Mouse (Mus musculus) ES-E14 (cell line): ENCODE measurements around the gene E2f7. TPM values are rescaled to one million over a fixed set of nuclear protein-coding genes. Genes with fewer than 3 reads are reported as not detected.

Experiments used
- DNase-seq: peaks from one replicate; pipeline ENCODE4 v3.0.0-alpha.2; 2013; ENCODE audit warnings: low read depth, low spot score
- H3K27ac ChIP-seq: 2 replicates; pipeline ENCODE4 v1.5.1; 2012; ENCODE audit warnings: low read depth, mild to moderate bottlenecking, low read length, moderate library complexity, mixed read lengths; ENCODE audit not compliant: poor library complexity, insufficient read depth, severe bottlenecking
- H3K36me3 ChIP-seq: 2 replicates; pipeline ENCODE4 v1.6.1; 2012; ENCODE audit warnings: mild to moderate bottlenecking, low read length, moderate library complexity, mixed read lengths; ENCODE audit not compliant: control insufficient read depth, poor library complexity, insufficient read depth, severe bottlenecking
- H3K4me1 ChIP-seq, 2 experiments: fragments of 150-350 bp in 1 of 2; sonication (generic) in 1 of 2; 2 replicates each; pipeline ENCODE4 v1.6.1; 2012; ENCODE audit warnings: low read length in 2 of 2, mild to moderate bottlenecking in 1 of 2, mixed read lengths in 1 of 2; ENCODE audit not compliant: control insufficient read depth in 2 of 2, insufficient read depth in 2 of 2, poor library complexity in 1 of 2
- H3K4me3 ChIP-seq, 2 experiments: fragments of 150-350 bp in 1 of 2; sonication (generic) in 1 of 2; 2 replicates each; pipeline ENCODE4 v1.5.1; 2012; ENCODE audit warnings: low read length in 2 of 2, low read depth in 1 of 2, mild to moderate bottlenecking in 1 of 2, mixed read lengths in 1 of 2; ENCODE audit not compliant: insufficient read depth in 1 of 2, poor library complexity in 1 of 2, severe bottlenecking in 1 of 2
- H3K9ac ChIP-seq: 2 replicates; pipeline ENCODE4 v1.6.1; 2012; ENCODE audit warnings: low read depth, mild to moderate bottlenecking, low read length, mixed read lengths; ENCODE audit not compliant: poor library complexity, insufficient read depth, severe bottlenecking
- H3K9me3 ChIP-seq: fragments of 150-350 bp; sonication (generic); 2 replicates; pipeline ENCODE4 v1.6.1; 2012; ENCODE audit warnings: low read depth, mild to moderate bottlenecking, low read length; ENCODE audit not compliant: control insufficient read depth, insufficient read depth
- CHD2 ChIP-seq: IDR thresholded peaks from 2 replicates; pipeline ENCODE4 v1.6.1; 2014; ENCODE audit warnings: mild to moderate bottlenecking, low read depth, low read length, inconsistent platforms
- HCFC1 ChIP-seq: IDR thresholded peaks from 2 replicates; pipeline ENCODE4 v1.6.1; 2012; ENCODE audit warnings: low read length, inconsistent platforms, borderline replicate concordance; ENCODE audit not compliant: insufficient read depth
- MAFK ChIP-seq: IDR thresholded peaks from 2 replicates; pipeline ENCODE4 v1.6.1; 2014; ENCODE audit warnings: mild to moderate bottlenecking, low read depth, low read length, inconsistent platforms; ENCODE audit not compliant: insufficient read depth
- ZC3H11A ChIP-seq: IDR thresholded peaks from 2 replicates; pipeline ENCODE4 v1.6.1; 2012; ENCODE audit warnings: low read depth, mild to moderate bottlenecking, inconsistent platforms, low read length, borderline replicate concordance
- ZNF384 ChIP-seq: IDR thresholded peaks from 2 replicates; pipeline ENCODE4 v1.6.1; 2012; ENCODE audit warnings: low read depth, low read length, inconsistent platforms
- in situ Hi-C, 2 experiments: fragments of 600-800 bp; cut with MboI; formaldehyde crosslinking; loops; one replicate each; pipeline ENCODE4 v1.15.1; 2025; ENCODE audit warnings: low sequenced_read_pairs in 2 of 2, inconsistent platforms in 1 of 2; ENCODE audit not compliant: unreplicated experiment in 2 of 2
- total RNA-seq: library from RNA; depleted of rRNA; stranded (reverse); fragments of 300-350 nt; gene quantifications from 2 replicates; pipeline ENCODE4 v1.2.3, GENCODE M21; 2012

E2f7 gene
- total RNA-seq, 1 experiment: 15.6 TPM

- DNase-seq: peak; percentile 40
- H3K4me3 ChIP-seq: no peak overlapping the region
- TF ChIP-seq MAFK (no peak), ZC3H11A (0 out of 2 replicates have a peak, but pooled peaks have one; percentile 44)
- H3K27ac ChIP-seq: no peak overlapping the region
- H3K9ac ChIP-seq: peak overlapping the region; percentile 31; the same call in 1 of the 2 replicates
- peaks cover 48% of the 10 kb centered on the region for H3K36me3 ChIP-seq
- H3K9me3 ChIP-seq: no peaks in the 10 kb centered on the region
- in situ Hi-C loops: loop anchor here in 1 of 2 experiments (25.0 kb wide), 1 partner anchor 180 kb away; no protein-coding TSS in a partner anchor
- peaks cover 0 to 3% of the 10 kb centered on the region in 2 experiments; a peak in 1 of 4 replicates for H3K4me1 ChIP-seq
Observed at GRCm38 (mm10) chr10:110782655-110783054, 37.4 kb downstream of the E2f7 start.

DNA sequence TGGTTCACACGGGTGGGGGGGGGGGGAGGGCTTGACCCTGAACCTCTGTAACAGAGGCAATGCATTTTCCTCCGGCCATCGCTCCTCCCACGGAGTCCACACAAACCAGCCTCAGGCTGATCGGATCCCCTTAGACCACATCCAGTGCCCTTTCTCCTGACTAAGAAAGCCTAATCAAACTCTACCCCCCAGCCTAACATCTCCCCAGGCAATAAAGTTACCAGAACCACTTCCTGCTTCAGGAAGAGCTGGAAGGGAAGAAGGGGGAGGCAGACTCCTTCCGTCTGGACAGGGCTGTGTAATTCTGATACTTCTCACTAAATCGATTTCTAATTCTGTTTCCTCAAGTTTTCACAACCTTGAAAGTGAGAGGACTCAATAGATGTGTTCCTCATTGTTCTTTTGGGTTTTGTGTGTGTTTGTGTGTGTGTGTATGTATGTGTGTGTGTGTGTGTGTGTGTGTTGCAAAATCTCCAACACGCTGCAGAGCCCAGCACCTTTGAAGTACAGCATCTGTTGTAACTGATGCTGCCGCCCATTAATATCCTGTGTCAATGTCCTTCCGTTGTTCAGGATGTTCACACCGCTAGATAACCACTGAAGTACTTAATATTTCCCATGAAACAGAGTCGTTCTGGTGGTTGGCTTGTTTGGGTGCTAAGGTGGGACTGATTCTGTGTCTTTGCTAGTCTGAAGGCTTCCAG, 43.0 kb downstream of the E2f7 start:
- H3K4me3 ChIP-seq: no peak overlapping the region
- no peak for DNase-seq
- H3K9me3 ChIP-seq: no peaks in the 10 kb centered on the region
- TF ChIP-seq ZC3H11A (no peak), MAFK (no peak), CHD2 (no peak), HCFC1 (no peak), ZNF384 (no peak)
- peaks cover 17% of the 10 kb centered on the region for H3K36me3 ChIP-seq
- no peaks in the 10 kb centered on the region; a peak in 1 of 4 replicates for H3K4me1 ChIP-seq
- in situ Hi-C loops: loop anchor here in 1 of 2 experiments (25.0 kb wide), 1 partner anchor 174 kb away; no protein-coding TSS in a partner anchor
- H3K9ac ChIP-seq: no peak overlapping the region
- no peak overlapping the region for H3K27ac ChIP-seq

GRCm38 (mm10) chr10:110789683-110790082, 44.4 kb downstream of the E2f7 start:
- no peak overlapping the region for H3K27ac ChIP-seq
- peaks cover 6% of the 10 kb centered on the region for H3K36me3 ChIP-seq
- no peak overlapping the region for H3K4me3 ChIP-seq
- no peak overlapping the region for H3K9ac ChIP-seq
- no peak for TF ChIP-seq HCFC1
- no peak for TF ChIP-seq ZNF384
- TF ChIP-seq MAFK: no peak
- TF ChIP-seq ZC3H11A: no peak
- TF ChIP-seq CHD2: no peak
- DNase-seq: no peak
- in situ Hi-C loops: loop anchor here (10.0 to 25.0 kb wide), 3 partner anchors 173 to 315 kb away; no protein-coding TSS in a partner anchor
- no peaks in the 10 kb centered on the region for H3K9me3 ChIP-seq
- H3K4me1 ChIP-seq: no peaks in the 10 kb centered on the region; a peak in 1 of 4 replicates

GRCm38 (mm10) chr10:110793150-110793787, 48.0 kb downstream of the E2f7 start:
- DNase-seq: no peak
- H3K4me1 ChIP-seq: peaks cover 8% of the 10 kb centered on the region in 2 experiments; a peak in 3 of 4 replicates
- H3K9me3 ChIP-seq: no peaks in the 10 kb centered on the region
- in situ Hi-C loops: loop anchor here (10.0 to 25.0 kb wide), 3 partner anchors 169 to 312 kb away; no protein-coding TSS in a partner anchor
- no peaks in the 10 kb centered on the region for H3K36me3 ChIP-seq
- no peak overlapping the region for H3K9ac ChIP-seq
- TF ChIP-seq ZC3H11A: no peak
- no peak for TF ChIP-seq MAFK
- TF ChIP-seq ZNF384: no peak
- TF ChIP-seq HCFC1: no peak
- no peak for TF ChIP-seq CHD2
- no peak overlapping the region for H3K27ac ChIP-seq
- H3K4me3 ChIP-seq: no peak overlapping the region
